Mouse (Mus musculus) lung, embryonic 14.5 days (tissue): ENCODE data around the gene Kcnj6. TPM values are rescaled to one million over a fixed set of nuclear protein-coding genes. Genes with fewer than 3 reads are reported as not detected.
"Not testable (repeated sequence)": the region's sequence is repeated elsewhere in the genome, so short reads cannot be mapped to it uniquely, and the experiment has no call there.

ENCODE experiments used
- ATAC-seq: fragments of 200-750 bp; cut with Nextera tagmentation; 2 replicates; pipeline ENCODE4 v1.8.0; 2017; ENCODE audit warnings: mild to moderate bottlenecking, moderate TSS enrichment, moderate library complexity; ENCODE audit not compliant: insufficient read depth
- DNase-seq: peaks from one replicate; pipeline ENCODE4 v3.0.0-alpha.2; 2015
- H3K27ac ChIP-seq: fragments of 300-500 bp; sonication (generic); 2 replicates; pipeline ENCODE4 v1.5.1; 2014; ENCODE audit warnings: low read depth, mild to moderate bottlenecking, moderate library complexity
- H3K27me3 ChIP-seq: fragments of 300-500 bp; sonication (generic); 2 replicates; pipeline ENCODE4 v1.6.1; 2014; ENCODE audit warnings: low read length, control low read depth; ENCODE audit not compliant: insufficient read depth
- H3K36me3 ChIP-seq: fragments of 300-500 bp; sonication (generic); 2 replicates; pipeline ENCODE4 v1.6.1; 2014; ENCODE audit warnings: control low read depth; ENCODE audit not compliant: insufficient read depth
- H3K4me1 ChIP-seq: fragments of 300-500 bp; sonication (generic); 2 replicates; pipeline ENCODE4 v1.6.1; 2014; ENCODE audit warnings: antibody characterized with exemption, control low read depth; ENCODE audit not compliant: insufficient read depth
- H3K4me2 ChIP-seq: fragments of 300-500 bp; sonication (generic); 2 replicates; pipeline ENCODE4 v1.6.1; 2014; ENCODE audit warnings: mild to moderate bottlenecking
- H3K4me3 ChIP-seq: fragments of 300-500 bp; sonication (generic); 2 replicates; pipeline ENCODE4 v1.5.1; 2014; ENCODE audit warnings: low read depth, low read length
- H3K9ac ChIP-seq: fragments of 300-500 bp; sonication (generic); 2 replicates; pipeline ENCODE4 v1.6.1; 2014
- H3K9me3 ChIP-seq: fragments of 300-500 bp; sonication (generic); 2 replicates; pipeline ENCODE4 v1.6.1; 2016; ENCODE audit warnings: low read depth, low read length, control low read depth
- CTCF ChIP-seq: IDR thresholded peaks from 2 replicates; pipeline ENCODE4 v1.5.1; 2016; ENCODE audit warnings: antibody characterized with exemption, low read depth
- WGBS: fragments of 180-500 bp; shearing (Covaris S2); extraction: QIAGEN DNeasy Blood & Tissue Kit; methylation state at CpG from one replicate; pipeline ENCODE4 v1.1.7; 2014; 5-methylcytosine and 5-hydroxymethylcytosine counted together
- polyA plus RNA-seq: library from polyadenylated mRNA; unstranded; fragments of >200 nt; fragmentation: Nextera tagmentation; extraction: Ambion mirVana; gene quantifications from 2 replicates; pipeline ENCODE4 v1.2.1, GENCODE M21; 2014

Kcnj6 gene
- polyA plus RNA-seq, 1 experiment from 2014 or later = not detected

DNA sequence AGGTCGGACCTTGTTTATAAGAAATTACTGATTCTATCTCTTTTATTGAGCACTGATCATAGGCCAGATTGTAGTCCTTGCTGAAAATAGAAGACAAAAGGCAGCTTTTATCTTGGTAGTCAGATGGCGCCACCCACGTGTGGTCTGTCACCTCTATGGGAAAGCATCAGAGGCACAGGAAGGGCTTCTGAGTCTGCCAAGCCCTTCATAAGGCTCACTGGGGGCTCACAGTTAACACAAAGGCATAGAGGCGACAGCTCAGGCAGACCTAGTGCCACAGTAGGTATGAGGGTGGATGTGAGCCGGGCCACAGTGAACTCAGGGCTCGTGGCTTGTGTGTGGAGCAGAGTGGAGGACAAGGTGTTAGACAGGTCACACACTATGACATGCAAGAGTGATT lies 181.6 kb downstream of the Kcnj6 start:
- 74% methylated on average over 6 of the region's 6 CpGs for WGBS
- Histone ChIP-seq H3K4me3 (no peak overlapping the region), H3K27me3 (no peaks in the 10 kb centered on the region), H3K27ac (no peak overlapping the region), H3K4me1 (no peaks in the 10 kb centered on the region), H3K36me3 (no peaks in the 10 kb centered on the region), H3K9me3 (peaks cover 15% of the 10 kb centered on the region), H3K9ac (no peak overlapping the region), H3K4me2 (no peak overlapping the region)
- no peak for TF ChIP-seq CTCF
- ATAC-seq (no peak), DNase-seq (no peak)

DNA sequence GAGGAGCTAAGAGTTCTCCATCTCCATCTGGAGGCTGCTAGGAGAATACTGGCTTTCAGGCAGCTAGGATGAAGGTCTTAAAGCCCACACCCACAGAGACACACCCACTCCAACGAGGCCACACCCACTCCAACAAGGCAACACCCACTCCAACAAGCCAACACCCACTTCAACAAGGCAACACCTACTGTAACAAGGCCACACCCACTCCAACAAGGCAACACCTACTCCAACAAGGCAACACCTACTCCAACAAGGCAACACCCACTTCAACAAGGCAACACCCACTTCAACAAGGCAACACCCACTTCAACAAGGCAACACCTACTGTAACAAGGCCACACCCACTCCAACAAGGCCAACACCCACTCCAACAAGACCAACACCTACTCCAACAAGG lies 188.2 kb downstream of the Kcnj6 start:
- not testable (repeated sequence) for ATAC-seq, H3K4me2 ChIP-seq, H3K27me3 ChIP-seq, H3K27ac ChIP-seq, H3K9ac ChIP-seq, DNase-seq, H3K4me3 ChIP-seq, H3K4me1 ChIP-seq, H3K36me3 ChIP-seq
- 0% methylated on average over 1 of the region's 1 CpGs for WGBS
- peaks cover 14% of the 10 kb centered on the region for H3K9me3 ChIP-seq

DNA sequence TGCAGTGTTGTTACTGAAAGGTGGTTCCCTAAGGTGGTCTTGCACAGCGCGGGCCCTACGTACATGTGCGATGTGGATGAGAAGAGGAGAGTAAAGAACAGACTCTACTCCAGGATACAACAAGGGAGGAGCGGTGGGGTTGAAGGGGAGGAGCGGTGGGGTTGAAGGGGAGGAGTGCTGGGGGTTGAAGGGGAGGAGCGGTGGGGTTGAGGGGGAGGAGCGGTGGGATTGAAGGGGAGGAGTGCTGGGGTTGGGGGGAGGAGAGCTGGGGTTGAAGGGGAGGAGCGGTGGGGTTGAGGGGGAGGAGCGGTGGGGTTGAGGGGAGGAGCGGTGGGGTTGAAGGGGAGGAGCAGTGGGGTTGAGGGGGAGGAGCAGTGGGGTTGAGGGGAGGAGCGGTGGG lies 199.3 kb downstream of the Kcnj6 start:
- Histone ChIP-seq H3K4me3 (no peak overlapping the region), H3K27me3 (no peaks in the 10 kb centered on the region), H3K9me3 (no peaks in the 10 kb centered on the region), H3K4me2 (no peak overlapping the region), H3K4me1 (no peaks in the 10 kb centered on the region), H3K27ac (no peak overlapping the region), H3K36me3 (no peaks in the 10 kb centered on the region), H3K9ac (no peak overlapping the region)
- no peak for TF ChIP-seq CTCF
- 82% methylated on average over 11 of the region's 12 CpGs for WGBS
- no peak for ATAC-seq
- no peak for DNase-seq

DNA sequence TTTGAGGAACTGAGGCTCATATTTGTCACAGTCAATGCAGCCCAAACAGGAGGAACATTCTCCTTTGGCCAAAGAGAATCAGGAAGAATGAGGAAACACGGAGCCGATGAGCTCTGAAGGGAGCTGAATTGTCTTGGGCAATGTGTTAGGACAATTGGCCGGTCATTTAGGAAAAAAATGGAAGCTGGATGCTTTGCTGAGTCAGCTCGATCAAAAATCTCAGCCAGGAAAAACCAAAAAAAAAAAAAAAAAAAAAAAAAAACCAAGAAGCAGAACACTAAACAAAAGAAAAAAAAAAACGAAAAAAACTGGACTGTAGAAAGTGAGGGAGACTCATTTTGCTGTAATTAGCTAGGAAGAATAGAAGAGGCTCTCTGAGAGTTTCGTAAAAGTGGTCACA lies 200.1 kb downstream of the Kcnj6 start:
- H3K27ac ChIP-seq = no peak overlapping the region
- H3K4me2 ChIP-seq = no peak overlapping the region
- no peak overlapping the region for H3K9ac ChIP-seq
- ATAC-seq = no peak
- H3K4me1 ChIP-seq = no peaks in the 10 kb centered on the region
- no peaks in the 10 kb centered on the region for H3K27me3 ChIP-seq
- H3K4me3 ChIP-seq = no peak overlapping the region
- no peaks in the 10 kb centered on the region for H3K9me3 ChIP-seq
- WGBS = 85% methylated on average over 6 of the region's 6 CpGs
- TF ChIP-seq CTCF = no peak
- H3K36me3 ChIP-seq = no peaks in the 10 kb centered on the region
- no peak for DNase-seq

DNA sequence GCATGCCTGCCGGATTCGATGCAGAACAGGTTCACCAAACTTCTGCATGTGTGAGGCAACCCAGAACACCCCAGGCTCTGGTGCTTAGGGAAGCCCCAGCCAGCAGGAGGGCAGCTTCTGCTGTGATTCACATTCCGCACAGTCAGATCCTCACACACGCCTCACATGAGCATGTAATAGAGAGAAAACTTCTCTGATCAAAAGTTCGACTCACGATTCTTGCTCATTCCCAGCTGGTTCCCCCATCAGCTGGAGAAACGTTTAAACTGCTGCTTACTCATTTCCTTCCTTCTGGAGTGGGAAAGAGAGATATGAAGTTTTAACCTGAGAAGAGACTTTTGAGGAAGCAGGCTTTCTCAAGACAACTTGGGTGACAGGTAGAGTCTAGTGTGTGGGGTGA lies 204.5 kb downstream of the Kcnj6 start:
- Histone ChIP-seq H3K4me1 (no peaks in the 10 kb centered on the region), H3K4me2 (no peak overlapping the region), H3K9me3 (no peaks in the 10 kb centered on the region), H3K27ac (no peak overlapping the region), H3K9ac (no peak overlapping the region), H3K4me3 (no peak overlapping the region), H3K36me3 (no peaks in the 10 kb centered on the region), H3K27me3 (no peaks in the 10 kb centered on the region)
- DNase-seq = no peak
- WGBS = 58% methylated on average over 7 of the region's 7 CpGs
- TF ChIP-seq CTCF = no peak
- ATAC-seq = no peak

DNA sequence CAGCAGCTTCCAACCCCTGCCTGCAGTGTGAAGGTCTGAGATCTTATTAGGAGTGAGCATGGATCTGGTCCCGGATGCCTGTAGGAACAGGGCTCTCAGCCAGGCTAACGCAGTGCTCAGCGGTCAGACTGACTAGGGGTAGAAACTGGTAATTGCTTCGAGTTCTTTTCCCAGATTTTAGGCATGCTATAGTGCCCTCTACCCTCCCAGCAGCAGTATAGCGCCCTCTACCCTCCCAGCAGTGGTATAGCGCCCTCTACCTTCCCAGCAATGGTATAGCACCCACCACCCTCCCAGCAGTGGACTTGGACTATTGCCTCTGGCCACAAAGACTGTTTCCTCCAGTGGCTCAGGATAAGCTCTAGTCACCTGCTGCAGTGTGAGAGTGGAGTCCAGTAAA lies 207.5 kb downstream of the Kcnj6 start:
- Histone ChIP-seq H3K27me3 (no peaks in the 10 kb centered on the region), H3K27ac (no peak overlapping the region), H3K4me1 (no peaks in the 10 kb centered on the region), H3K9me3 (no peaks in the 10 kb centered on the region), H3K36me3 (no peaks in the 10 kb centered on the region), H3K4me2 (no peak overlapping the region), H3K4me3 (no peak overlapping the region), H3K9ac (no peak overlapping the region)
- peak; percentile 83 for TF ChIP-seq CTCF
- no peak for ATAC-seq
- 23% methylated on average over 6 of the region's 6 CpGs for WGBS
- DNase-seq = peak; percentile 33

DNA sequence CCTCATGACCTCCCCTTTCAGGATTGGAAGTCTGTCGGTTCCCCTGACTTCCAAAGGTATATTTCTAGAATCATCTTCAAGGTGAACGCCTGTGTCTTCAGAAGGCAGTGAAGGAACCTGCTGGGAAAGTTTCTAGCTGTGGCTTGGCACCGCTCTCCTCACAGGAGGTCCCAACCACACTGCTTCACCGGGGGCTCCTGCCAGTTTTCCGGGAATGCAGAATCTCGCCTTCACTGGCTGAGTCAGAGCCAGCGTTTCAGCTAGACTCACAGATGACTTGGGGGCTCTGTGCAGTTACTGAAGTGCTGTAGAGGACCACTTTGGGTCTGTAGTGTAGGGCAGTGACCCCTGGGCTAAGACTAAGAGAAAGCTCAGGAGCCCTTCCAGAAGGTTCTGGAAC lies 208.8 kb downstream of the Kcnj6 start:
- Histone ChIP-seq H3K4me1 (no peaks in the 10 kb centered on the region), H3K27ac (no peak overlapping the region), H3K9ac (no peak overlapping the region), H3K27me3 (no peaks in the 10 kb centered on the region), H3K36me3 (no peaks in the 10 kb centered on the region), H3K9me3 (no peaks in the 10 kb centered on the region), H3K4me3 (no peak overlapping the region), H3K4me2 (no peak overlapping the region)
- ATAC-seq (no peak), DNase-seq (no peak)
- 74% methylated on average over 7 of the region's 7 CpGs for WGBS
- TF ChIP-seq CTCF = no peak

DNA sequence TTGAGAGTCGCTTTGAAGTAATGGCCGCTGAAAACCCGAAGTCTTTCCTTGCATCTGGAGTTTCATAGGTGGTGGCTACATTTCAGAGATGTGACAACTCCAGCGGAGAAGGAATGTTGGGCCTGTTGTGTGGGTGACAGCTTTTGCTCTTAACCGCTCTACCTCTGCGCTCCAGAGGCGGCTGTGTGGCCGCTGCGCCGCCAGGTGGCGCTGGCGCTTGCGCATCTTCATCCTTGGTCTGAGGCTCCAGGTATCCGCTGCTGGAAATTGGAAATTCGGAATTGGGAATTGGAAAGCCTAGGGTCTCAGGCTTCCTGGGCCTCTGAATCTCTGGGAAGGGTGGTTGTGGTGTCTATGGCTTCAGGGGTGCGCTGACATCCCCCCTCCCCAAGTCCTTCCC lies 209.3 kb downstream of the Kcnj6 start:
- Histone ChIP-seq H3K4me2 (no peak overlapping the region), H3K4me1 (no peaks in the 10 kb centered on the region), H3K36me3 (no peaks in the 10 kb centered on the region), H3K4me3 (no peak overlapping the region), H3K9me3 (no peaks in the 10 kb centered on the region), H3K9ac (no peak overlapping the region), H3K27me3 (no peaks in the 10 kb centered on the region), H3K27ac (no peak overlapping the region)
- ATAC-seq (no peak), DNase-seq (peak; percentile 81)
- WGBS = 3% methylated on average over 16 of the region's 16 CpGs
- peak; percentile 95 for TF ChIP-seq CTCF
